Mouse (Mus musculus): ENCODE data around the gene Rgl1. TPM values are rescaled to one million over a fixed set of nuclear protein-coding genes. Genes with fewer than 3 reads are reported as not detected.

Gene Rgl1
- total and polyA plus RNA-seq, 2 experiments from 2014 or later = 22.5 to 27.8 TPM

- no peak for TF ChIP-seq CTCF (IDR thresholded peaks at IDR 0.05; ENCODE audit: low read depth)
- Histone ChIP-seq H3K36me3 (ENCODE audit: insufficient read depth) (no peaks in the 10 kb centered on the region), H3K27me3 (ENCODE audit: insufficient read depth, low read length) (no peaks in the 10 kb centered on the region), H3K4me2 (ENCODE audit: low read depth) (no peak overlapping the region), H3K9me3 (ENCODE audit: low read length) (no peaks in the 10 kb centered on the region), H3K4me3 (ENCODE audit: low read depth, low read length) (no peak overlapping the region), H3K4me1 (ENCODE audit: insufficient read depth) (no peaks in the 10 kb centered on the region), H3K27ac (ENCODE audit: low read depth, low read length) (no peak overlapping the region), H3K9ac (no peak overlapping the region)
- ATAC-seq (no peak), DNase-seq (no peak)
- 39% methylated on average over 9 of the region's 9 CpGs for WGBS
These were observed 70.7 kb downstream of the Rgl1 start for GRCm38 (mm10) chr1:152695491-152695890.

GRCm38 (mm10) chr1:152689968-152690367, 76.2 kb downstream of the Rgl1 start:
- Histone ChIP-seq H3K4me3 (ENCODE audit: low read depth, low read length) (no peak overlapping the region), H3K4me2 (ENCODE audit: low read depth) (no peak overlapping the region), H3K9me3 (ENCODE audit: low read length) (no peaks in the 10 kb centered on the region), H3K27me3 (ENCODE audit: insufficient read depth, low read length) (no peaks in the 10 kb centered on the region), H3K27ac (ENCODE audit: low read depth, low read length) (no peak overlapping the region), H3K4me1 (ENCODE audit: insufficient read depth) (peaks cover 6% of the 10 kb centered on the region), H3K36me3 (ENCODE audit: insufficient read depth) (no peaks in the 10 kb centered on the region), H3K9ac (no peak overlapping the region)
- no peak for TF ChIP-seq CTCF (IDR thresholded peaks at IDR 0.05; ENCODE audit: low read depth)
- DNase-seq = no peak
- WGBS = 87% methylated on average over 4 of the region's 4 CpGs
- ATAC-seq = no peak

- Histone ChIP-seq H3K4me1 (ENCODE audit: insufficient read depth) (peaks cover 6% of the 10 kb centered on the region), H3K9me3 (ENCODE audit: low read length) (no peaks in the 10 kb centered on the region), H3K27ac (ENCODE audit: low read depth, low read length) (no peak overlapping the region), H3K4me2 (ENCODE audit: low read depth) (no peak overlapping the region), H3K36me3 (ENCODE audit: insufficient read depth) (no peaks in the 10 kb centered on the region), H3K27me3 (ENCODE audit: insufficient read depth, low read length) (no peaks in the 10 kb centered on the region), H3K9ac (no peak overlapping the region), H3K4me3 (ENCODE audit: low read depth, low read length) (no peak overlapping the region)
- TF ChIP-seq CTCF (IDR thresholded peaks at IDR 0.05; ENCODE audit: low read depth) = no peak
- peak; percentile 40 for DNase-seq
- 11% methylated on average over 8 of the region's 8 CpGs for WGBS
- ATAC-seq = peak; percentile 78
These were observed 78.4 kb downstream of the Rgl1 start for GRCm38 (mm10) chr1:152687733-152688181.

- WGBS = 25% methylated on average over 6 of the region's 6 CpGs
- DNase-seq = no peak
- Histone ChIP-seq H3K9ac (no peak overlapping the region), H3K9me3 (ENCODE audit: low read length) (no peaks in the 10 kb centered on the region), H3K4me1 (ENCODE audit: insufficient read depth) (peaks cover 6% of the 10 kb centered on the region), H3K27me3 (ENCODE audit: insufficient read depth, low read length) (no peaks in the 10 kb centered on the region), H3K4me3 (ENCODE audit: low read depth, low read length) (no peak overlapping the region), H3K36me3 (ENCODE audit: insufficient read depth) (no peaks in the 10 kb centered on the region), H3K27ac (ENCODE audit: low read depth, low read length) (no peak overlapping the region), H3K4me2 (ENCODE audit: low read depth) (no peak overlapping the region)
- no peak for TF ChIP-seq CTCF (IDR thresholded peaks at IDR 0.05; ENCODE audit: low read depth)
- ATAC-seq = peak; percentile 62
These were observed 78.9 kb downstream of the Rgl1 start for GRCm38 (mm10) chr1:152687099-152687730.

GRCm38 (mm10) chr1:152685531-152685930, 80.6 kb downstream of the Rgl1 start:
- H3K9me3 ChIP-seq (ENCODE audit: low read length) = no peaks in the 10 kb centered on the region
- no peak overlapping the region for H3K27ac ChIP-seq (ENCODE audit: low read depth, low read length)
- H3K27me3 ChIP-seq (ENCODE audit: insufficient read depth, low read length) = no peaks in the 10 kb centered on the region
- no peak for ATAC-seq
- no peaks in the 10 kb centered on the region for H3K36me3 ChIP-seq (ENCODE audit: insufficient read depth)
- no peak overlapping the region for H3K4me3 ChIP-seq (ENCODE audit: low read depth, low read length)
- no peak for DNase-seq
- no peak overlapping the region for H3K9ac ChIP-seq
- TF ChIP-seq CTCF (IDR thresholded peaks at IDR 0.05; ENCODE audit: low read depth) = no peak
- WGBS = 82% methylated on average over 3 of the region's 3 CpGs
- H3K4me2 ChIP-seq (ENCODE audit: low read depth) = no peak overlapping the region
- H3K4me1 ChIP-seq (ENCODE audit: insufficient read depth) = peaks cover 6% of the 10 kb centered on the region

- H3K4me3 ChIP-seq (ENCODE audit: low read depth, low read length) = no peak overlapping the region
- peaks cover 4% of the 10 kb centered on the region for H3K4me1 ChIP-seq (ENCODE audit: insufficient read depth)
- H3K9me3 ChIP-seq (ENCODE audit: low read length) = no peaks in the 10 kb centered on the region
- no peak for DNase-seq
- no peak overlapping the region for H3K9ac ChIP-seq
- H3K4me2 ChIP-seq (ENCODE audit: low read depth) = no peak overlapping the region
- ATAC-seq = peak; percentile 14; the same call in 1 of the 2 replicates
- no peaks in the 10 kb centered on the region for H3K36me3 ChIP-seq (ENCODE audit: insufficient read depth)
- no peak for TF ChIP-seq CTCF (IDR thresholded peaks at IDR 0.05; ENCODE audit: low read depth)
- no peak overlapping the region for H3K27ac ChIP-seq (ENCODE audit: low read depth, low read length)
- H3K27me3 ChIP-seq (ENCODE audit: insufficient read depth, low read length) = no peaks in the 10 kb centered on the region
- WGBS = 68% methylated on average over 11 of the region's 11 CpGs
These were observed 83.6 kb downstream of the Rgl1 start for GRCm38 (mm10) chr1:152682368-152683194.

All from forebrain, postnatal 0 days (tissue).